Mouse (Mus musculus): ENCODE results near the gene Hoxd3. TPM values are rescaled to one million over a fixed set of nuclear protein-coding genes. Genes with fewer than 3 reads are reported as not detected.

Hoxd3 gene
- total and polyA plus RNA-seq, 3 experiments, result not detected

DNA sequence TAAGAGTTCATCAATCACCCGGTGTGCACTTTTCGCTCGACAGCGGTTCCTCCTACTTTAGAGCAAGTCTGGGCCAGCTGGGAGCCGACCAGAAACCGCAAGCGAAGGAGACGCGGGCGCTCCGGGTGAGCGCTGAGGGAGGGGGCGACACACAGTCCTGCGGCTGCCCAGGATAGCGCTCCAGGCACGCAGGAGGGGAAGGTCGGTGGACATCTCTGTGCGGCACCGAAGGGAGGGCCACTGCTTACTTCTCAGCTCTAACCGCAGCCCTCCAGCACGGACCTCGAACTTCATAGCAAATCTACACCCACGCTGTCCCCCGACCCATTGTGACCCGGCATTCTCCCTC, 41.4 kb downstream of the Hoxd3 start:
- peaks cover 0 to 3% of the 10 kb centered on the region in 2 experiments; a peak in 1 of 4 replicates for H3K27me3 ChIP-seq (ENCODE audit: control insufficient read depth in 1 of 2, insufficient read depth in 2 of 2, low read length in 2 of 2)
- H3K9me3 ChIP-seq (replicated peaks; ENCODE audit: insufficient read depth, low read length), result no peaks in the 10 kb centered on the region
- no peaks in the 10 kb centered on the region for H3K4me1 ChIP-seq (ENCODE audit: control insufficient read depth in 1 of 2, insufficient read depth in 2 of 2, low read length in 2 of 2)
- H3K4me3 ChIP-seq (ENCODE audit: control insufficient read depth in 1 of 2, insufficient read depth in 1 of 2, low read depth in 2 of 2, low read length in 2 of 2), result no peak overlapping the region
- no peaks in the 10 kb centered on the region for H3K79me2 ChIP-seq (ENCODE audit: control insufficient read depth, insufficient read depth, low read length, poor library complexity)
- no peak overlapping the region for H3K27ac ChIP-seq (ENCODE audit: control insufficient read depth, low read depth, low read length)
- DNase-seq (ENCODE audit: low read depth, low spot score), result no peak
- no peaks in the 10 kb centered on the region for H3K36me3 ChIP-seq (ENCODE audit: control insufficient read depth in 1 of 2, insufficient read depth in 2 of 2, low read length in 2 of 2)
- H3K9ac ChIP-seq (ENCODE audit: control insufficient read depth, low read depth, low read length, poor library complexity, severe bottlenecking), result no peak overlapping the region
- TF ChIP-seq GATA1 (IDR thresholded peaks at IDR 0.05; ENCODE audit: low read depth, low read length) (no peak), SMC3 (IDR thresholded peaks at IDR 0.05; ENCODE audit: low read depth, low read length) (no peak), NRF1 (IDR thresholded peaks at IDR 0.05; ENCODE audit: insufficient read depth, low read depth, low read length, poor library complexity, severe bottlenecking) (no peak), CHD1 (IDR thresholded peaks at IDR 0.05; ENCODE audit: low read depth, low read length) (no peak), TBP (IDR thresholded peaks at IDR 0.05; ENCODE audit: low read depth, low read length) (no peak), ETS1 (IDR thresholded peaks at IDR 0.05; ENCODE audit: low read depth, low read length) (no peak), POLR2AphosphoS2 (IDR thresholded peaks at IDR 0.05; ENCODE audit: low read length) (no peak)

DNA sequence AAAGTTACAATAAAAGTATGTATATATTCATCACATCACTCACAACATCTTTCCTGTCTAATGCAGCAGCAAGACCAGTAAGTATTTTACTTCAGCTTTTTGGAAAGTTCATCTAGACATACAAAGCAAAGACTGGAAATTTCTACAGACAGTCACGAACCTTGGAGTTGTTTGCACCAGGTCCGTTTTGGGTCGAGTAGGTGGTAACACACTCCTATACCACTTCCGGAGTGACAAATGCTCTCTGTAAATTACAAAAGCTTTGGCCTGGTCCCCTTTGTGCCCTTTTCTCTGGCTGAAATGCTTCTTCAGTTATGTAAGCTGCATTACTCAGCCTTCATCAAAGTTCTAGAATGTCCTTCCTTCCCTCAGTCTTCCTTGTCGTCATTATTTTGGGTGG, 42.0 kb downstream of the Hoxd3 start:
- Histone ChIP-seq H3K27ac (ENCODE audit: control insufficient read depth, low read depth, low read length) (no peak overlapping the region), H3K79me2 (ENCODE audit: control insufficient read depth, insufficient read depth, low read length, poor library complexity) (no peaks in the 10 kb centered on the region), H3K4me3 (ENCODE audit: control insufficient read depth in 1 of 2, insufficient read depth in 1 of 2, low read depth in 2 of 2, low read length in 2 of 2) (no peak overlapping the region), H3K9ac (ENCODE audit: control insufficient read depth, low read depth, low read length, poor library complexity, severe bottlenecking) (no peak overlapping the region), H3K9me3 (replicated peaks; ENCODE audit: insufficient read depth, low read length) (no peaks in the 10 kb centered on the region), H3K36me3 (ENCODE audit: control insufficient read depth in 1 of 2, insufficient read depth in 2 of 2, low read length in 2 of 2) (no peaks in the 10 kb centered on the region), H3K27me3 (ENCODE audit: control insufficient read depth in 1 of 2, insufficient read depth in 2 of 2, low read length in 2 of 2) (peaks cover 0 to 3% of the 10 kb centered on the region in 2 experiments; a peak in 1 of 4 replicates), H3K4me1 (ENCODE audit: control insufficient read depth in 1 of 2, insufficient read depth in 2 of 2, low read length in 2 of 2) (no peaks in the 10 kb centered on the region)
- TF ChIP-seq SMC3 (IDR thresholded peaks at IDR 0.05; ENCODE audit: low read depth, low read length) (no peak), RCOR1 (IDR thresholded peaks at IDR 0.05; ENCODE audit: low read depth, low read length) (no peak), CHD1 (IDR thresholded peaks at IDR 0.05; ENCODE audit: low read depth, low read length) (no peak), SIN3A (IDR thresholded peaks at IDR 0.05; ENCODE audit: low read length) (no peak), ZNF384 (IDR thresholded peaks at IDR 0.05; ENCODE audit: low read depth, low read length) (no peak), MYC (IDR thresholded peaks at IDR 0.05; ENCODE audit: low read depth, low read length) (no peak), MYB (IDR thresholded peaks at IDR 0.05; ENCODE audit: low read depth, low read length) (no peak), E2F4 (IDR thresholded peaks at IDR 0.05; ENCODE audit: borderline replicate concordance, low read depth, low read length) (no peak), UBTF (IDR thresholded peaks at IDR 0.05; ENCODE audit: borderline replicate concordance, insufficient read depth, low read depth, low read length) (no peak), CHD2 (IDR thresholded peaks at IDR 0.05; ENCODE audit: low read length) (no peak), ZMIZ1 (IDR thresholded peaks at IDR 0.05; ENCODE audit: low read depth, low read length) (no peak), NELFE (IDR thresholded peaks at IDR 0.05; ENCODE audit: low read depth, low read length) (no peak), MAZ (IDR thresholded peaks at IDR 0.05; ENCODE audit: low read depth, low read length) (no peak), MEF2A (IDR thresholded peaks at IDR 0.05; ENCODE audit: extremely low read depth, insufficient replicate concordance, low read depth, low read length, poor library complexity, severe bottlenecking) (no peak), ELF1 (IDR thresholded peaks at IDR 0.05; ENCODE audit: low read depth, low read length) (no peak), ZC3H11A (IDR thresholded peaks at IDR 0.05; ENCODE audit: low read depth, low read length) (no peak), NRF1 (IDR thresholded peaks at IDR 0.05; ENCODE audit: insufficient read depth, low read depth, low read length, poor library complexity, severe bottlenecking) (no peak), MAFK (IDR thresholded peaks at IDR 0.05; ENCODE audit: borderline replicate concordance, low read depth, low read length) (no peak), BHLHE40 (IDR thresholded peaks at IDR 0.05; ENCODE audit: borderline replicate concordance, low read depth, low read length) (no peak)
- no peak for DNase-seq (ENCODE audit: low read depth, low spot score)
